Mouse (Mus musculus) neural tube, embryonic 12.5 days (tissue): Measurements from ENCODE around the gene Dnase1l3. TPM values are rescaled to one million over a fixed set of nuclear protein-coding genes. Genes with fewer than 3 reads are reported as not detected.

ENCODE experiments used
- ATAC-seq: fragments of 200-750 bp; cut with Nextera tagmentation; 2 replicates; pipeline ENCODE4 v1.8.0; 2017; ENCODE audit warnings: low read depth, mild to moderate bottlenecking, moderate TSS enrichment, moderate library complexity; ENCODE audit not compliant: low FRiP score
- H3K27ac ChIP-seq: fragments of 300-500 bp; sonication (generic); 2 replicates; pipeline ENCODE4 v1.5.1; 2016
- H3K27me3 ChIP-seq: fragments of 300-500 bp; sonication (generic); replicated peaks from 2 replicates; pipeline ENCODE4 v1.6.1; 2016; ENCODE audit warnings: mild to moderate bottlenecking
- H3K36me3 ChIP-seq: fragments of 300-500 bp; sonication (generic); 2 replicates; pipeline ENCODE4 v1.6.1; 2016; ENCODE audit warnings: mild to moderate bottlenecking
- H3K4me1 ChIP-seq: fragments of 300-500 bp; sonication (generic); 2 replicates; pipeline ENCODE4 v1.6.1; 2016
- H3K4me2 ChIP-seq: fragments of 300-500 bp; sonication (generic); replicated peaks from 2 replicates; pipeline ENCODE4 v1.6.1; 2016; ENCODE audit warnings: mild to moderate bottlenecking
- H3K4me3 ChIP-seq: fragments of 300-500 bp; sonication (generic); 2 replicates; pipeline ENCODE4 v1.5.1; 2016
- H3K9ac ChIP-seq: fragments of 300-500 bp; sonication (generic); 2 replicates; pipeline ENCODE4 v1.6.1; 2016; ENCODE audit warnings: mild to moderate bottlenecking
- H3K9me3 ChIP-seq: fragments of 300-500 bp; sonication (generic); 2 replicates; pipeline ENCODE4 v1.6.1; 2016; ENCODE audit warnings: mild to moderate bottlenecking
- WGBS: fragments of 180-500 bp; shearing (Covaris S2); methylation state at CpG from one replicate; pipeline ENCODE4 v1.1.7; 2016; 5-methylcytosine and 5-hydroxymethylcytosine counted together
- polyA plus RNA-seq: library from polyadenylated mRNA; unstranded; fragments of >200 nt; fragmentation: Nextera tagmentation; extraction: Ambion mirVana; gene quantifications from 2 replicates; pipeline ENCODE4 v1.2.1, GENCODE M21; 2016

The Dnase1l3 gene
- polyA plus RNA-seq, 1 experiment from 2014 or later: 0.15 TPM

DNA sequence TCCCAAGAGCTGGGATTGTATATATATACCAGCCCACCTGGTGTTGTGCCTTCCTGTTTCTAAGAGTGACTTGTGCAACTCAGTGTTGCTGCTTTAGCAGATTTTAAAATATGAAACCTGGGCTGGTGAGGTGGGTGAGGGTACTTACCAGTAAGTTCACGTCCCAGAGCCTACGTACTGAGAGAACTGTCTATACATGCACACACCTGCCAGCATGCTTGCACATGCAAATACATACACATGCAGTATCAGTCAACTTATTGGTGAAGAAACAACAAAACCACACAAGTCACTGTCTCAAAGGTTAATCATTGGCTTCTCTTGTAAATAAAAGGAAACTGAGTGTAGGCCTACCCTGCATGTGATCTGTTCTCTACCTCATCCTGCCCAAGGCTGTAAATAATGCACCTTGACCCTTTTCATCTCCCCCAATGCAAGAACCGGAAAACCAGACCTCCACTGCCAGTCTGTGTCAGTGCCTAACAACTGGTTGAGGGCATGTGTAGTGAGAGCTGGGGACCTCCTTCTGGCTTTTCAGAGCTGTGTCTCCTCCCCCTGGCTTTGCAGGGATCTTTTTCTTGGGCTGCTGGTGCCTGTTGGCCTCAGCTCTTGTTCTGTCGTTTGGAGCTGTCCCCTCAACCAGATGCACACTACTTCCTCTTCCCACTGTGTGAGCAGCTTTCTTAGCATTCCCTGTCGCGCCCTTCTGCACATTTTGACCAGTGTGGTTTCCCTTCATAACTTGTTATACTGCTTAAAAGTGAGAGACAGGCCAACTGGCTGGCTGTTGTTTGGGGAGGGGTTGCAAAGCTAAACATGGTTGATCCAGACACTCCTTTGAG, 76.0 kb downstream of the Dnase1l3 start:
- ATAC-seq: no peak
- no peak overlapping the region for H3K4me2 ChIP-seq
- peaks cover 69% of the 10 kb centered on the region for H3K36me3 ChIP-seq
- H3K4me1 ChIP-seq: no peaks in the 10 kb centered on the region
- no peak overlapping the region for H3K4me3 ChIP-seq
- no peak overlapping the region for H3K27ac ChIP-seq
- H3K9me3 ChIP-seq: no peaks in the 10 kb centered on the region
- 89% methylated on average over 6 of the region's 6 CpGs for WGBS
- H3K9ac ChIP-seq: no peak overlapping the region
- no peaks in the 10 kb centered on the region for H3K27me3 ChIP-seq

Other genes starting within 250 kb of the Dnase1l3 start
- gene Gm26661, start 203.0 kb downstream of the Dnase1l3 start, polyA plus RNA-seq: not detected in 2 replicates
- 16.2 and 16.8 TPM in 2 replicates for gene Flnb, start 176.6 kb downstream of the Dnase1l3 start, polyA plus RNA-seq
- gene Gm45521, start 37.3 kb downstream of the Dnase1l3 start, polyA plus RNA-seq: not detected in 2 replicates
- gene Abhd6, start 8.3 kb upstream of the Dnase1l3 start, polyA plus RNA-seq: 20.0 and 20.1 TPM in 2 replicates
- 45.0 and 48.0 TPM in 2 replicates for gene Rpp14, start 85.8 kb upstream of the Dnase1l3 start, polyA plus RNA-seq
- 46.5 and 47.4 TPM in 2 replicates for gene Pxk, start 103.6 kb upstream of the Dnase1l3 start, polyA plus RNA-seq
- 220 and 238 TPM in 2 replicates for gene Pdhb, start 178.5 kb upstream of the Dnase1l3 start, polyA plus RNA-seq
- 16.5 and 17.5 TPM in 2 replicates for gene Kctd6, start 219.6 kb upstream of the Dnase1l3 start, polyA plus RNA-seq